Mouse (Mus musculus): Measurements from ENCODE around the gene Rapgef3. TPM values are rescaled to one million over a fixed set of nuclear protein-coding genes. Genes with fewer than 3 reads are reported as not detected.
A peak's percentile ranks its signal among the peaks of the same experiment; 100 is the strongest.

Gene Rapgef3
- polyA plus RNA-seq, 1 experiment from 2014 or later = 13.3 TPM

GRCm38 (mm10) chr15:97810399-97810798 lies 42.6 kb upstream of the Rapgef3 start:
- H3K4me3 ChIP-seq (replicated peaks; ENCODE audit: low read length) = no peak overlapping the region
- no peaks in the 10 kb centered on the region for H3K9me3 ChIP-seq (ENCODE audit: control insufficient read depth, low read length)
- no peak for ATAC-seq
- no peak overlapping the region for H3K4me2 ChIP-seq (ENCODE audit: low read length)
- H3K4me1 ChIP-seq (replicated peaks; ENCODE audit: control insufficient read depth, insufficient read depth, low read length) = peaks cover 24% of the 10 kb centered on the region
- no peak overlapping the region for H3K27ac ChIP-seq (ENCODE audit: low read length)
- no peaks in the 10 kb centered on the region; the same call in 1 of the 2 replicates for H3K36me3 ChIP-seq (ENCODE audit: control insufficient read depth, insufficient read depth)
- WGBS = 94% methylated on average over 5 of the region's 5 CpGs
- H3K27me3 ChIP-seq (replicated peaks; ENCODE audit: control insufficient read depth, insufficient read depth, low read length) = no peaks in the 10 kb centered on the region
- H3K9ac ChIP-seq (replicated peaks; ENCODE audit: low read depth, low read length) = no peak overlapping the region

GRCm38 (mm10) chr15:97809942-97810341 lies 42.2 kb upstream of the Rapgef3 start:
- no peaks in the 10 kb centered on the region for H3K27me3 ChIP-seq (replicated peaks; ENCODE audit: control insufficient read depth, insufficient read depth, low read length)
- no peak overlapping the region for H3K9ac ChIP-seq (replicated peaks; ENCODE audit: low read depth, low read length)
- no peak overlapping the region for H3K4me3 ChIP-seq (replicated peaks; ENCODE audit: low read length)
- no peaks in the 10 kb centered on the region for H3K9me3 ChIP-seq (ENCODE audit: control insufficient read depth, low read length)
- no peak for ATAC-seq
- H3K4me1 ChIP-seq (replicated peaks; ENCODE audit: control insufficient read depth, insufficient read depth, low read length) = peaks cover 24% of the 10 kb centered on the region
- H3K4me2 ChIP-seq (ENCODE audit: low read length) = no peak overlapping the region
- WGBS = 88% methylated on average over 5 of the region's 5 CpGs
- no peak overlapping the region for H3K27ac ChIP-seq (ENCODE audit: low read length)
- H3K36me3 ChIP-seq (ENCODE audit: control insufficient read depth, insufficient read depth) = no peaks in the 10 kb centered on the region; the same call in 1 of the 2 replicates

- 92% methylated on average over 14 of the region's 14 CpGs for WGBS
- Histone ChIP-seq H3K27me3 (replicated peaks; ENCODE audit: control insufficient read depth, insufficient read depth, low read length) (no peaks in the 10 kb centered on the region), H3K4me3 (replicated peaks; ENCODE audit: low read length) (no peak overlapping the region), H3K9ac (replicated peaks; ENCODE audit: low read depth, low read length) (no peak overlapping the region), H3K9me3 (ENCODE audit: control insufficient read depth, low read length) (no peaks in the 10 kb centered on the region), H3K4me1 (replicated peaks; ENCODE audit: control insufficient read depth, insufficient read depth, low read length) (peaks cover 24% of the 10 kb centered on the region), H3K27ac (ENCODE audit: low read length) (no peak overlapping the region), H3K4me2 (ENCODE audit: low read length) (no peak overlapping the region), H3K36me3 (ENCODE audit: control insufficient read depth, insufficient read depth) (no peaks in the 10 kb centered on the region; the same call in 1 of the 2 replicates)
- no peak for ATAC-seq
Observed at GRCm38 (mm10) chr15:97809206-97809605, 41.4 kb upstream of the Rapgef3 start.

- no peaks in the 10 kb centered on the region; the same call in 1 of the 2 replicates for H3K36me3 ChIP-seq (ENCODE audit: control insufficient read depth, insufficient read depth)
- WGBS = 88% methylated on average over 14 of the region's 14 CpGs
Observed at GRCm38 (mm10) chr15:97808532-97808931, 40.8 kb upstream of the Rapgef3 start.

GRCm38 (mm10) chr15:97807867-97808266 lies 40.1 kb upstream of the Rapgef3 start:
- Histone ChIP-seq H3K36me3 (ENCODE audit: control insufficient read depth, insufficient read depth) (no peaks in the 10 kb centered on the region; the same call in 1 of the 2 replicates), H3K9me3 (ENCODE audit: control insufficient read depth, low read length) (no peaks in the 10 kb centered on the region), H3K27ac (ENCODE audit: low read length) (no peak overlapping the region), H3K27me3 (replicated peaks; ENCODE audit: control insufficient read depth, insufficient read depth, low read length) (no peaks in the 10 kb centered on the region), H3K4me2 (ENCODE audit: low read length) (no peak overlapping the region), H3K9ac (replicated peaks; ENCODE audit: low read depth, low read length) (no peak overlapping the region), H3K4me1 (replicated peaks; ENCODE audit: control insufficient read depth, insufficient read depth, low read length) (peaks cover 12% of the 10 kb centered on the region), H3K4me3 (replicated peaks; ENCODE audit: low read length) (no peak overlapping the region)
- ATAC-seq = no peak
- WGBS = 75% methylated on average over 12 of the region's 12 CpGs

More at GRCm38 (mm10) chr15:97808532-97808931, 40.8 kb upstream of the Rapgef3 start:
- Histone ChIP-seq H3K9ac (replicated peaks; ENCODE audit: low read depth, low read length) (no peak overlapping the region), H3K27me3 (replicated peaks; ENCODE audit: control insufficient read depth, insufficient read depth, low read length) (no peaks in the 10 kb centered on the region), H3K4me2 (ENCODE audit: low read length) (no peak overlapping the region), H3K4me1 (replicated peaks; ENCODE audit: control insufficient read depth, insufficient read depth, low read length) (peaks cover 18% of the 10 kb centered on the region), H3K9me3 (ENCODE audit: control insufficient read depth, low read length) (no peaks in the 10 kb centered on the region), H3K4me3 (replicated peaks; ENCODE audit: low read length) (no peak overlapping the region), H3K27ac (ENCODE audit: low read length) (no peak overlapping the region)
- ATAC-seq = no peak

GRCm38 (mm10) chr15:97802575-97802974 lies 34.8 kb upstream of the Rapgef3 start:
- Histone ChIP-seq H3K4me1 (replicated peaks; ENCODE audit: control insufficient read depth, insufficient read depth, low read length) (peaks cover 13% of the 10 kb centered on the region), H3K27me3 (replicated peaks; ENCODE audit: control insufficient read depth, insufficient read depth, low read length) (no peaks in the 10 kb centered on the region), H3K4me2 (ENCODE audit: low read length) (peak overlapping the region; percentile 41), H3K9ac (replicated peaks; ENCODE audit: low read depth, low read length) (peak overlapping the region; percentile 50), H3K9me3 (ENCODE audit: control insufficient read depth, low read length) (no peaks in the 10 kb centered on the region), H3K4me3 (replicated peaks; ENCODE audit: low read length) (peak overlapping the region; percentile 32), H3K36me3 (ENCODE audit: control insufficient read depth, insufficient read depth) (peaks cover 2% of the 10 kb centered on the region), H3K27ac (ENCODE audit: low read length) (peak overlapping the region; percentile 53)
- WGBS = 7% methylated on average over 13 of the region's 13 CpGs
- peak; percentile 75 for ATAC-seq

- Histone ChIP-seq H3K27me3 (replicated peaks; ENCODE audit: control insufficient read depth, insufficient read depth, low read length) (no peaks in the 10 kb centered on the region), H3K4me3 (replicated peaks; ENCODE audit: low read length) (no peak overlapping the region), H3K4me2 (ENCODE audit: low read length) (no peak overlapping the region), H3K9ac (replicated peaks; ENCODE audit: low read depth, low read length) (no peak overlapping the region), H3K27ac (ENCODE audit: low read length) (no peak overlapping the region), H3K9me3 (ENCODE audit: control insufficient read depth, low read length) (no peaks in the 10 kb centered on the region), H3K36me3 (ENCODE audit: control insufficient read depth, insufficient read depth) (peaks cover 2% of the 10 kb centered on the region), H3K4me1 (replicated peaks; ENCODE audit: control insufficient read depth, insufficient read depth, low read length) (peaks cover 13% of the 10 kb centered on the region)
- no peak for ATAC-seq
- WGBS = 68% methylated on average over 7 of the region's 7 CpGs
Observed at GRCm38 (mm10) chr15:97801811-97802210, 34.0 kb upstream of the Rapgef3 start.

- H3K4me1 ChIP-seq (replicated peaks; ENCODE audit: control insufficient read depth, insufficient read depth, low read length) = peaks cover 13% of the 10 kb centered on the region
- WGBS = 90% methylated on average over 13 of the region's 13 CpGs
Observed at GRCm38 (mm10) chr15:97800853-97801252, 33.1 kb upstream of the Rapgef3 start.

GRCm38 (mm10) chr15:97799446-97799845 lies 31.7 kb upstream of the Rapgef3 start:
- H3K4me1 ChIP-seq (replicated peaks; ENCODE audit: control insufficient read depth, insufficient read depth, low read length) = peaks cover 13% of the 10 kb centered on the region
- H3K27me3 ChIP-seq (replicated peaks; ENCODE audit: control insufficient read depth, insufficient read depth, low read length) = no peaks in the 10 kb centered on the region
- H3K36me3 ChIP-seq (ENCODE audit: control insufficient read depth, insufficient read depth) = peaks cover 5% of the 10 kb centered on the region; the same call in 1 of the 2 replicates
- no peak overlapping the region for H3K4me3 ChIP-seq (replicated peaks; ENCODE audit: low read length)
- ATAC-seq = no peak
- H3K9ac ChIP-seq (replicated peaks; ENCODE audit: low read depth, low read length) = no peak overlapping the region
- no peaks in the 10 kb centered on the region for H3K9me3 ChIP-seq (ENCODE audit: control insufficient read depth, low read length)
- H3K4me2 ChIP-seq (ENCODE audit: low read length) = no peak overlapping the region
- 87% methylated on average over 11 of the region's 11 CpGs for WGBS
- H3K27ac ChIP-seq (ENCODE audit: low read length) = no peak overlapping the region

More at GRCm38 (mm10) chr15:97800853-97801252, 33.1 kb upstream of the Rapgef3 start:
- no peak for ATAC-seq
- Histone ChIP-seq H3K9me3 (ENCODE audit: control insufficient read depth, low read length) (no peaks in the 10 kb centered on the region), H3K27ac (ENCODE audit: low read length) (no peak overlapping the region), H3K9ac (replicated peaks; ENCODE audit: low read depth, low read length) (no peak overlapping the region), H3K4me2 (ENCODE audit: low read length) (no peak overlapping the region), H3K27me3 (replicated peaks; ENCODE audit: control insufficient read depth, insufficient read depth, low read length) (no peaks in the 10 kb centered on the region), H3K36me3 (ENCODE audit: control insufficient read depth, insufficient read depth) (peaks cover 2% of the 10 kb centered on the region; the same call in 1 of the 2 replicates), H3K4me3 (replicated peaks; ENCODE audit: low read length) (no peak overlapping the region)

GRCm38 (mm10) chr15:97798134-97798533 lies 30.4 kb upstream of the Rapgef3 start:
- Histone ChIP-seq H3K36me3 (ENCODE audit: control insufficient read depth, insufficient read depth) (peaks cover 8% of the 10 kb centered on the region), H3K4me2 (ENCODE audit: low read length) (no peak overlapping the region), H3K9me3 (ENCODE audit: control insufficient read depth, low read length) (no peaks in the 10 kb centered on the region), H3K27me3 (replicated peaks; ENCODE audit: control insufficient read depth, insufficient read depth, low read length) (no peaks in the 10 kb centered on the region), H3K4me1 (replicated peaks; ENCODE audit: control insufficient read depth, insufficient read depth, low read length) (peaks cover 13% of the 10 kb centered on the region), H3K27ac (ENCODE audit: low read length) (no peak overlapping the region), H3K9ac (replicated peaks; ENCODE audit: low read depth, low read length) (no peak overlapping the region), H3K4me3 (replicated peaks; ENCODE audit: low read length) (no peak overlapping the region)
- ATAC-seq = peak; percentile 69
- 32% methylated on average over 17 of the region's 17 CpGs for WGBS

Measured in forebrain, embryonic 16.5 days (tissue).